ENCODE assay signal across 8 mouse cellular contexts in genomic region chr6:125349575-125350230, GRCm38 (mm10). TPM values are rescaled to one million over a fixed set of nuclear protein-coding genes. Genes with fewer than 3 reads are reported as not detected.
DNase-seq lines count a peak whose midpoint lies in the region; ATAC-seq lines count a peak whose summit lies in the region.

No protein-coding gene starts in this region.

- no peaks in the 10 kb centered on the region for H3K9me3 ChIP-seq in embryonic facial prominence, embryonic 15.5 days (replicated peaks)
- no peaks in the 10 kb centered on the region for H3K9me3 ChIP-seq in stomach, embryonic 16.5 days (replicated peaks; ENCODE audit: control insufficient read depth, low read length)

- peak; percentile 76 for DNase-seq in CD4-positive helper T cell, adult 2 months (ENCODE audit: low read depth, low spot score)
- DNase-seq in T-cell, adult 2 months (ENCODE audit: low spot score) = peak; percentile 70
- DNase-seq in heart, postnatal 10 days = peak; percentile 77
- peak; percentile 84 for DNase-seq in kidney, postnatal 14 days
- DNase-seq in cerebellum, adult 18-20 months = no peak

- peak overlapping the region; percentile 85 for H3K4me2 ChIP-seq in embryonic facial prominence, embryonic 15.5 days (replicated peaks)
- peak overlapping the region; percentile 72 for H3K4me2 ChIP-seq in stomach, embryonic 16.5 days (ENCODE audit: low read depth, low read length)

- H3K27ac ChIP-seq in embryonic facial prominence, embryonic 15.5 days (replicated peaks) = peak overlapping the region; percentile 89
- H3K27ac ChIP-seq in stomach, embryonic 16.5 days (ENCODE audit: low read length) = peak overlapping the region; percentile 92

- no peaks in the 10 kb centered on the region for H3K27me3 ChIP-seq in embryonic facial prominence, embryonic 15.5 days
- no peaks in the 10 kb centered on the region for H3K27me3 ChIP-seq in stomach, embryonic 16.5 days (ENCODE audit: control insufficient read depth, insufficient read depth, low read length)

- H3K9ac ChIP-seq in embryonic facial prominence, embryonic 15.5 days = peak overlapping the region; percentile 81
- H3K9ac ChIP-seq in stomach, embryonic 16.5 days (ENCODE audit: low read length) = peak overlapping the region; percentile 95

- no peaks in the 10 kb centered on the region for H3K36me3 ChIP-seq in embryonic facial prominence, embryonic 15.5 days
- H3K36me3 ChIP-seq in stomach, embryonic 16.5 days (ENCODE audit: control insufficient read depth, insufficient read depth, low read length) = no peaks in the 10 kb centered on the region

- H3K4me3 ChIP-seq in embryonic facial prominence, embryonic 15.5 days (replicated peaks) = peak overlapping the region; percentile 76
- peak overlapping the region; percentile 90 for H3K4me3 ChIP-seq in stomach, embryonic 16.5 days (replicated peaks; ENCODE audit: low read length)

- intact Hi-C loops in heart, postnatal 10 days (cut with DNase I) = loop anchor here (2.0 to 5.0 kb wide), 2 partner anchors 37 to 202 kb away; partner anchors contain the start of genes Iffo1 and Ltbr

- peaks cover 61% of the 10 kb centered on the region for H3K4me1 ChIP-seq in embryonic facial prominence, embryonic 15.5 days
- H3K4me1 ChIP-seq in stomach, embryonic 16.5 days (ENCODE audit: control insufficient read depth, insufficient read depth, low read length) = peaks cover 48% of the 10 kb centered on the region

- under 1% methylated on average over 27 of the region's 27 CpGs for WGBS in embryonic facial prominence, embryonic 15.5 days
- WGBS in stomach, embryonic 16.5 days = under 1% methylated on average over 27 of the region's 27 CpGs

- ATAC-seq in embryonic facial prominence, embryonic 15.5 days (ENCODE audit: insufficient number of reproducible peaks, low FRiP score, low TSS enrichment, low read depth) = peak; percentile 85
- ATAC-seq in megakaryocyte, adult 5-6 weeks (ENCODE audit: poor library complexity, severe bottlenecking) = peak; percentile 55
- peak; percentile 89 for ATAC-seq in stomach, embryonic 16.5 days (ENCODE audit: insufficient read depth, low FRiP score)

RNA-seq across cellular contexts. Expression of gene Tnfrsf1a, which starts 0.5 kb away (rescaled TPM):
- 88.7 and 93.3 TPM in 2 replicates for polyA plus RNA-seq in embryonic facial prominence, embryonic 15.5 days (2015; fragmentation: Nextera tagmentation; extraction: Ambion mirVana)
- total RNA-seq in heart, postnatal 10 days (2021) = 10 to 100 TPM; 73.7 to 77.8 TPM
- total RNA-seq in megakaryocyte, adult 5-6 weeks (2015) = 96.4 and 101 TPM in 2 replicates
- total RNA-seq in megakaryocyte, adult 5-6 weeks (2017) = 90.2 and 116 TPM in 2 replicates
- 82.6 and 91.1 TPM in 2 replicates for polyA plus RNA-seq in stomach, embryonic 16.5 days (2015; fragmentation: Nextera tagmentation; extraction: Ambion mirVana)

RNA-seq across cellular contexts. Expression of gene Scnn1a, which starts 29.2 kb away (rescaled TPM):
- 7.2 and 8.8 TPM in 2 replicates for polyA plus RNA-seq in embryonic facial prominence, embryonic 15.5 days (2015; fragmentation: Nextera tagmentation; extraction: Ambion mirVana)
- total RNA-seq in heart, postnatal 10 days (2021) = under 1 TPM; 0.97 to 0.98 TPM
- 9.0 and 9.5 TPM in 2 replicates for total RNA-seq in megakaryocyte, adult 5-6 weeks (2015)
- total RNA-seq in megakaryocyte, adult 5-6 weeks (2017) = 0.99 and 1.6 TPM in 2 replicates
- polyA plus RNA-seq in stomach, embryonic 16.5 days (2015; fragmentation: Nextera tagmentation; extraction: Ambion mirVana) = 5.8 and 9.7 TPM in 2 replicates

RNA-seq across cellular contexts. Expression of gene Plekhg6, which starts 30.9 kb away (rescaled TPM):
- polyA plus RNA-seq in embryonic facial prominence, embryonic 15.5 days (2015; fragmentation: Nextera tagmentation; extraction: Ambion mirVana) = 3.5 and 3.8 TPM in 2 replicates
- total RNA-seq in heart, postnatal 10 days (2021) = not detected
- total RNA-seq in megakaryocyte, adult 5-6 weeks (2015) = not detected in 2 replicates
- not detected in 2 replicates for total RNA-seq in megakaryocyte, adult 5-6 weeks (2017)
- polyA plus RNA-seq in stomach, embryonic 16.5 days (2015; fragmentation: Nextera tagmentation; extraction: Ambion mirVana) = 6.3 and 8.2 TPM in 2 replicates

RNA-seq across cellular contexts. Expression of gene Ltbr, which starts 36.0 kb away (rescaled TPM):
- 47.3 and 47.7 TPM in 2 replicates for polyA plus RNA-seq in embryonic facial prominence, embryonic 15.5 days (2015; fragmentation: Nextera tagmentation; extraction: Ambion mirVana)
- total RNA-seq in heart, postnatal 10 days (2021) = 10 to 100 TPM; 42.8 to 49.4 TPM
- total RNA-seq in megakaryocyte, adult 5-6 weeks (2015) = 30.0 and 30.6 TPM in 2 replicates
- 57.1 and 59.9 TPM in 2 replicates for total RNA-seq in megakaryocyte, adult 5-6 weeks (2017)
- 69.4 and 73.1 TPM in 2 replicates for polyA plus RNA-seq in stomach, embryonic 16.5 days (2015; fragmentation: Nextera tagmentation; extraction: Ambion mirVana)

Comparison
In these comparisons a context has a peak if more than half of its experiments do, and no peak if none do; other contexts are left out.
1. DNase-seq: peak in CD4-positive helper T cell, adult 2 months (single experiment), T-cell, adult 2 months (single experiment), heart, postnatal 10 days (2 of 2) and kidney, postnatal 14 days (single experiment); none in cerebellum, adult 18-20 months (0 of 2).
2. Peak in every context shown above with its lines, with median percentiles within 50 percentile points of each other: ATAC-seq.